In genomic region chr13:115095392-115095791, GRCm38 (mm10) we compare ENCODE assay signal across 22 mouse cellular contexts. TPM values are rescaled to one million over a fixed set of nuclear protein-coding genes. Genes with fewer than 3 reads are reported as not detected.
DNase-seq lines count a peak whose midpoint lies in the region; ATAC-seq and TF ChIP-seq lines count a peak whose summit lies in the region.
"Had no signal": no experiment of that assay in that cellular context is flagged by ENCODE, and none has a peak within 500 bp of the region (broad histone marks: within the 10 kb centered on the region; RNA-seq: fewer than 3 reads in every experiment).

No protein-coding gene starts in this region.

- H3K4me3 ChIP-seq in gastrocnemius, adult 2 months, result no peak overlapping the region
- H3K4me3 ChIP-seq in intestine, postnatal 0 days (ENCODE audit: low read depth, low read length), result no peak overlapping the region
- no peak overlapping the region for H3K4me3 ChIP-seq in intestine, embryonic 15.5 days (replicated peaks)
- H3K4me3 ChIP-seq in lung, adult 2 months (replicated peaks; ENCODE audit: extremely low read depth, low read depth, low read length), result no peak overlapping the region
- H3K4me3 ChIP-seq in midbrain, embryonic 11.5 days (ENCODE audit: low read depth, low read length), result no peak overlapping the region
- H3K4me3 ChIP-seq: embryonic facial prominence, embryonic 15.5 days; heart, embryonic 13.5 days; midbrain, embryonic 12.5 days; neural tube, embryonic 15.5 days had no signal

- H3K27me3 ChIP-seq in intestine, postnatal 0 days (replicated peaks; ENCODE audit: control insufficient read depth, insufficient read depth, low read length), result no peaks in the 10 kb centered on the region
- H3K27me3 ChIP-seq in intestine, embryonic 15.5 days (replicated peaks), result no peaks in the 10 kb centered on the region
- peaks cover 3% of the 10 kb centered on the region; the same call in 1 of the 2 replicates for H3K27me3 ChIP-seq in midbrain, embryonic 11.5 days (ENCODE audit: control insufficient read depth, insufficient read depth, low read length)
- H3K27me3 ChIP-seq: embryonic facial prominence, embryonic 15.5 days; heart, embryonic 13.5 days had no signal

- no peak overlapping the region for H3K9ac ChIP-seq in intestine, postnatal 0 days (ENCODE audit: low read depth, low read length)
- H3K9ac ChIP-seq in intestine, embryonic 15.5 days, result no peak overlapping the region
- no peak overlapping the region for H3K9ac ChIP-seq in midbrain, embryonic 11.5 days (ENCODE audit: low read length)
- H3K9ac ChIP-seq: embryonic facial prominence, embryonic 15.5 days; heart, embryonic 13.5 days; hindbrain, embryonic 14.5 days; midbrain, embryonic 12.5 days; neural tube, embryonic 15.5 days had no signal

- no peak overlapping the region for H3K4me2 ChIP-seq in intestine, postnatal 0 days (replicated peaks; ENCODE audit: low read depth)
- no peak overlapping the region for H3K4me2 ChIP-seq in intestine, embryonic 15.5 days (replicated peaks)
- H3K4me2 ChIP-seq in midbrain, embryonic 11.5 days, result no peak overlapping the region
- H3K4me2 ChIP-seq: embryonic facial prominence, embryonic 15.5 days; heart, embryonic 13.5 days; hindbrain, embryonic 14.5 days; liver, embryonic 11.5 days; midbrain, embryonic 12.5 days; neural tube, embryonic 15.5 days had no signal

- intact Hi-C loops in gastrocnemius, adult 2 months (cut with DNase I), result no loop called here
- intact Hi-C loops in gastrocnemius, postnatal 36 days (cut with DNase I), result loop anchor here (5.0 to 10.0 kb wide), 2 partner anchors 122 to 261 kb away; no protein-coding TSS in a partner anchor

- no peak for TF ChIP-seq POLR2A in lung, adult 2 months (IDR thresholded peaks at IDR 0.05; ENCODE audit: borderline replicate concordance, extremely low read depth, low read depth, low read length)

- no peak overlapping the region for H3K27ac ChIP-seq in gastrocnemius, adult 2 months
- H3K27ac ChIP-seq in intestine, postnatal 0 days (ENCODE audit: low read depth, low read length), result no peak overlapping the region
- no peak overlapping the region for H3K27ac ChIP-seq in intestine, embryonic 15.5 days
- H3K27ac ChIP-seq in midbrain, embryonic 11.5 days (ENCODE audit: low read depth, low read length), result no peak overlapping the region
- H3K27ac ChIP-seq: embryonic facial prominence, embryonic 15.5 days; hindbrain, embryonic 14.5 days; midbrain, embryonic 12.5 days; neural tube, embryonic 15.5 days had no signal

- no peak for DNase-seq in gastrocnemius, adult 2 months
- no peak for DNase-seq in gastrocnemius, postnatal 36 days
- DNase-seq in lung, adult 2 months, result no peak
- no peak for DNase-seq in lung, postnatal 14 days
- DNase-seq in midbrain, embryonic 11.5 days (ENCODE audit: low spot score, missing footprints), result no peak
- DNase-seq: cerebellum, adult 8-10 months; gastrocnemius, postnatal 25 days; heart, postnatal 36 days; lung, adult 18-20 months; right cerebral cortex, adult 18-20 months; right cerebral cortex, postnatal 4 days; thymus, adult 18-20 months; thymus, postnatal 36 days had no signal

- H3K4me1 ChIP-seq in intestine, postnatal 0 days (replicated peaks; ENCODE audit: control insufficient read depth, insufficient read depth, low read length), result no peaks in the 10 kb centered on the region; the same call in 1 of the 2 replicates
- peaks cover 6% of the 10 kb centered on the region; the same call in 1 of the 2 replicates for H3K4me1 ChIP-seq in intestine, embryonic 15.5 days (replicated peaks)
- peaks cover 13% of the 10 kb centered on the region for H3K4me1 ChIP-seq in lung, adult 2 months (ENCODE audit: control insufficient read depth, insufficient read depth, low read length)
- no peaks in the 10 kb centered on the region for H3K4me1 ChIP-seq in midbrain, embryonic 11.5 days (ENCODE audit: control insufficient read depth, insufficient read depth, low read length)
- H3K4me1 ChIP-seq: embryonic facial prominence, embryonic 15.5 days; midbrain, embryonic 12.5 days had no signal

- TF ChIP-seq CTCF in gastrocnemius, adult 2 months (IDR thresholded peaks at IDR 0.05), result peak; percentile 20
- TF ChIP-seq CTCF in intestine, postnatal 0 days (IDR thresholded peaks at IDR 0.05; ENCODE audit: low read depth), result peak; percentile 44
- TF ChIP-seq CTCF in lung, adult 2 months (IDR thresholded peaks at IDR 0.05; ENCODE audit: insufficient read depth, low read length), result peak; percentile 26; the same call in 1 of the 2 replicates

- no peaks in the 10 kb centered on the region for H3K36me3 ChIP-seq in intestine, postnatal 0 days (ENCODE audit: control insufficient read depth, insufficient read depth)
- no peaks in the 10 kb centered on the region for H3K36me3 ChIP-seq in intestine, embryonic 15.5 days
- no peaks in the 10 kb centered on the region for H3K36me3 ChIP-seq in midbrain, embryonic 11.5 days (ENCODE audit: control insufficient read depth, insufficient read depth, low read length)
- H3K36me3 ChIP-seq: embryonic facial prominence, embryonic 15.5 days; heart, embryonic 13.5 days; midbrain, embryonic 12.5 days; neural tube, embryonic 15.5 days had no signal

- 65% methylated on average over 2 of the region's 2 CpGs for WGBS in intestine, postnatal 0 days
- WGBS in intestine, embryonic 15.5 days, result 71% methylated on average over 2 of the region's 2 CpGs
- 68% methylated on average over 2 of the region's 2 CpGs for WGBS in lung, adult 2 months
- WGBS in midbrain, embryonic 11.5 days, result 91% methylated on average over 2 of the region's 2 CpGs

- ATAC-seq in intestine, postnatal 0 days, result 0 out of 2 replicates have a peak, but pooled peaks have one; percentile 34
- no peak for ATAC-seq in intestine, embryonic 15.5 days
- ATAC-seq in midbrain, embryonic 11.5 days (ENCODE audit: low FRiP score), result no peak
- ATAC-seq: forebrain, embryonic 16.5 days had no signal

- H3K9me3 ChIP-seq in intestine, postnatal 0 days (ENCODE audit: control insufficient read depth), result no peaks in the 10 kb centered on the region
- no peaks in the 10 kb centered on the region for H3K9me3 ChIP-seq in intestine, embryonic 15.5 days
- no peaks in the 10 kb centered on the region for H3K9me3 ChIP-seq in midbrain, embryonic 11.5 days (ENCODE audit: control insufficient read depth, low read length)
- H3K9me3 ChIP-seq: embryonic facial prominence, embryonic 15.5 days; heart, embryonic 13.5 days; midbrain, embryonic 12.5 days; neural tube, embryonic 15.5 days had no signal

RNA-seq across cellular contexts. Expression of gene Pelo, which starts 5.4 kb away (rescaled TPM):
- 10 to 100 TPM; 10.5 to 10.7 TPM for total RNA-seq in gastrocnemius, adult 2 months (2021)
- 10 to 100 TPM in 1 of 2 experiments, 1 to 10 TPM in 1; 8.2 to 10.3 TPM for total RNA-seq in gastrocnemius, postnatal 36 days (2021)
- 4.8 and 5.3 TPM in 2 replicates for polyA plus RNA-seq in intestine, postnatal 0 days (2015; fragmentation: Nextera tagmentation; extraction: Ambion mirVana)
- polyA plus RNA-seq in intestine, embryonic 15.5 days (2015; fragmentation: Nextera tagmentation; extraction: Ambion mirVana), result 4.6 and 6.0 TPM in 2 replicates
- polyA plus RNA-seq in lung, adult 2 months (2012; rRNA removed), result 30.2 and 32.9 TPM in 2 replicates
- polyA plus RNA-seq in midbrain, embryonic 11.5 days (2014; fragmentation: Nextera tagmentation; extraction: Ambion mirVana), result 6.7 and 7.4 TPM in 2 replicates

RNA-seq across cellular contexts. Expression of gene Gm49395, which starts 6.3 kb away (rescaled TPM):
- 1 to 10 TPM; 2.6 to 3.3 TPM for total RNA-seq in gastrocnemius, adult 2 months (2021)
- 1 to 10 TPM; 1.0 to 3.8 TPM for total RNA-seq in gastrocnemius, postnatal 36 days (2021)
- polyA plus RNA-seq in intestine, postnatal 0 days (2015; fragmentation: Nextera tagmentation; extraction: Ambion mirVana), result 7.4 and 9.7 TPM in 2 replicates
- 5.4 TPM in 2 replicates for polyA plus RNA-seq in intestine, embryonic 15.5 days (2015; fragmentation: Nextera tagmentation; extraction: Ambion mirVana)
- polyA plus RNA-seq in lung, adult 2 months (2012; rRNA removed), result 21.5 and 30.5 TPM in 2 replicates
- 3.2 and 3.6 TPM in 2 replicates for polyA plus RNA-seq in midbrain, embryonic 11.5 days (2014; fragmentation: Nextera tagmentation; extraction: Ambion mirVana)

RNA-seq across cellular contexts. Expression of gene Itga1, which starts 6.4 kb away (rescaled TPM):
- total RNA-seq in gastrocnemius, adult 2 months (2021), result 10 to 100 TPM in 1 of 2 experiments, 1 to 10 TPM in 1; 7.8 to 12.9 TPM
- total RNA-seq in gastrocnemius, postnatal 36 days (2021), result 1 to 10 TPM; 8.8 to 9.3 TPM
- 12.8 and 14.2 TPM in 2 replicates for polyA plus RNA-seq in intestine, postnatal 0 days (2015; fragmentation: Nextera tagmentation; extraction: Ambion mirVana)
- polyA plus RNA-seq in intestine, embryonic 15.5 days (2015; fragmentation: Nextera tagmentation; extraction: Ambion mirVana), result 17.4 and 18.0 TPM in 2 replicates
- polyA plus RNA-seq in lung, adult 2 months (2012; rRNA removed), result 24.0 and 36.1 TPM in 2 replicates
- 5.4 and 6.3 TPM in 2 replicates for polyA plus RNA-seq in midbrain, embryonic 11.5 days (2014; fragmentation: Nextera tagmentation; extraction: Ambion mirVana)
